Mouse (Mus musculus) forebrain, postnatal 0 days (tissue): ENCODE results near the gene Vgf. TPM values are rescaled to one million over a fixed set of nuclear protein-coding genes. Genes with fewer than 3 reads are reported as not detected.

ENCODE experiments used
- ATAC-seq: fragments of 200-750 bp; cut with Nextera tagmentation; 2 replicates; pipeline ENCODE4 v1.8.0; 2017; ENCODE audit warnings: mild to moderate bottlenecking, moderate library complexity
- DNase-seq: peaks from one replicate; pipeline ENCODE4 v3.0.0-alpha.2; 2015
- H3K27ac ChIP-seq: fragments of 300-500 bp; sonication (generic); 2 replicates; pipeline ENCODE4 v1.5.1; 2014; ENCODE audit warnings: low read depth, mild to moderate bottlenecking, antibody characterized with exemption, low read length, moderate library complexity, mixed read lengths
- H3K27me3 ChIP-seq: fragments of 300-500 bp; sonication (generic); 2 replicates; pipeline ENCODE4 v1.6.1; 2014; ENCODE audit warnings: mild to moderate bottlenecking, low read length, mixed read lengths; ENCODE audit not compliant: insufficient read depth
- H3K36me3 ChIP-seq: fragments of 300-500 bp; sonication (generic); 2 replicates; pipeline ENCODE4 v1.6.1; 2014; ENCODE audit warnings: mild to moderate bottlenecking, moderate library complexity; ENCODE audit not compliant: insufficient read depth
- H3K4me1 ChIP-seq: fragments of 300-500 bp; sonication (generic); 2 replicates; pipeline ENCODE4 v1.6.1; 2014; ENCODE audit warnings: antibody characterized with exemption; ENCODE audit not compliant: insufficient read depth
- H3K4me2 ChIP-seq: fragments of 300-500 bp; sonication (generic); 2 replicates; pipeline ENCODE4 v1.6.1; 2014; ENCODE audit warnings: low read depth, mild to moderate bottlenecking, moderate library complexity
- H3K4me3 ChIP-seq: fragments of 300-500 bp; sonication (generic); 2 replicates; pipeline ENCODE4 v1.5.1; 2014; ENCODE audit warnings: low read depth, low read length, mixed read lengths
- H3K9ac ChIP-seq: fragments of 300-500 bp; sonication (generic); 2 replicates; pipeline ENCODE4 v1.6.1; 2014; ENCODE audit warnings: mild to moderate bottlenecking
- H3K9me3 ChIP-seq: fragments of 300-500 bp; sonication (generic); 2 replicates; pipeline ENCODE4 v1.6.1; 2016; ENCODE audit warnings: low read length
- CTCF ChIP-seq: sonication (generic); IDR thresholded peaks from 2 replicates; pipeline ENCODE4 v1.5.1; 2016; ENCODE audit warnings: antibody characterized with exemption, control low read depth, low read depth
- WGBS: fragments of 180-500 bp; shearing (Covaris S2); extraction: QIAGEN DNeasy Blood & Tissue Kit; methylation state at CpG from one replicate; pipeline ENCODE4 v1.1.7; 2014; 5-methylcytosine and 5-hydroxymethylcytosine counted together
- polyA plus RNA-seq: library from polyadenylated mRNA; unstranded; fragments of >200 nt; fragmentation: Nextera tagmentation; extraction: Ambion mirVana; gene quantifications from 2 replicates; pipeline ENCODE4 v1.2.1, GENCODE M21; 2015
- total RNA-seq: library from RNA; depleted of rRNA; stranded (reverse); fragments of >200 nt; gene quantifications from 2 replicates; pipeline ENCODE4 v1.2.3, GENCODE M21; 2014

The Vgf gene
- total and polyA plus RNA-seq, 2 experiments from 2014 or later: 40.0 to 116 TPM

- Histone ChIP-seq H3K4me1 (no peaks in the 10 kb centered on the region), H3K27me3 (no peaks in the 10 kb centered on the region), H3K9me3 (no peaks in the 10 kb centered on the region), H3K4me3 (no peak overlapping the region), H3K4me2 (no peak overlapping the region), H3K27ac (no peak overlapping the region), H3K9ac (no peak overlapping the region), H3K36me3 (no peaks in the 10 kb centered on the region)
- peak; percentile 71 for TF ChIP-seq CTCF
- DNase-seq: peak; percentile 61
- no peak for ATAC-seq
- 15% methylated on average over 3 of the region's 3 CpGs for WGBS
These were observed 16.2 kb upstream of the Vgf start for GRCm38 (mm10) chr5:137009988-137010387.

DNA sequence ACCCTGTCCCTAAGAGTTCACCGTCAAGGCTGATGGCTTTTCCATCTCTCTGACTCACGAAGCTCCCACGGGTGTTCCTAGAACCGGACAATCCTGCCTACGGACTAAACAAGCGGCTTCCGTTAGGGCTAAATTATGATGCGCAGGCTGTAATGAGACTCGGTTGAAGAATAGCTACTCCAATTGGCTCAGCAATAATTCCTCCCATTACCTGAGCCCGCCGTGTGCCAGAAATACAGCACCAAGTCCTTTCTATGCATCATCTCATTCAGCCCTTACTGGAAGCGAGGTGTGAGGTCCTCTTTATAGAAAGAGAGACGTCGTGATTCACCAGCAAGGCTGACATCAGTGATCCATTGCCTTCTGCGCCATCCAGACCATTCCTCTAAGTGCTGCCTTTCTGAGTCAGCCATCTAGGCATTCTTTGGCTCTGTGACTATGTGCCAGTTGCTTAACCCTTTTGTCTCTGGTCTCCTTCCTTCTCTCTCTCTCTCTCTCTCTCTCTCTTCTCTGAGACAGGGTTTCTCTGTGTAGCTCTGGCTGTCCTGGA, 13.7 kb upstream of the Vgf start:
- Histone ChIP-seq H3K9ac (no peak overlapping the region), H3K4me1 (no peaks in the 10 kb centered on the region), H3K4me2 (no peak overlapping the region), H3K27ac (no peak overlapping the region), H3K9me3 (peaks cover 4% of the 10 kb centered on the region; the same call in 1 of the 2 replicates), H3K27me3 (no peaks in the 10 kb centered on the region), H3K4me3 (no peak overlapping the region), H3K36me3 (no peaks in the 10 kb centered on the region)
- no peak for DNase-seq
- WGBS: 72% methylated on average over 15 of the region's 15 CpGs
- TF ChIP-seq CTCF: no peak
- no peak for ATAC-seq

GRCm38 (mm10) chr5:137015913-137016312, 10.3 kb upstream of the Vgf start:
- Histone ChIP-seq H3K27ac (no peak overlapping the region), H3K4me3 (no peak overlapping the region), H3K36me3 (no peaks in the 10 kb centered on the region), H3K9ac (no peak overlapping the region), H3K9me3 (peaks cover 4% of the 10 kb centered on the region; the same call in 1 of the 2 replicates), H3K4me1 (no peaks in the 10 kb centered on the region), H3K27me3 (no peaks in the 10 kb centered on the region), H3K4me2 (no peak overlapping the region)
- TF ChIP-seq CTCF: no peak
- no peak for ATAC-seq
- 91% methylated on average over 3 of the region's 3 CpGs for WGBS
- no peak for DNase-seq

DNA sequence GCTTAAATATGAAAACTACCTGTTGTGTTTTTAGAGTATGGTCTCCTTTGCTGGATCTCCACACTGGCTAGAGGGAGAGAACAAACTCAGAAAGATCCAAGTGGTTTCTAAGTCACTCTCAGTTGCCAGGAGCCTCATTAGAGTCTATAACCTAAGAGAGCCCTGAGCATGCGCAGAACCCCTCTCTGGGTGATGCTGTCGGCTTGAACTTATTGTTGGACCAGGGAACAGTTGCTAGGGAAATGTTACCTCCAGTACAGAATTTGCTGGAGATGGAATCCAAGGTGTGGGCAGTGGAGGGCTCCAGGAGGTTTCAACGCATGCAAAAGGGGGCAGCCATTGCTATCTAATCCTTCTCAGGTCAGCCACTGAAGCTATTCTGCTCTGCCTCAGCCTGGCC, 1.9 kb upstream of the Vgf start:
- Histone ChIP-seq H3K4me2 (0 out of 2 replicates have a peak overlapping the region, but pooled peaks have one; percentile 38), H3K4me1 (no peaks in the 10 kb centered on the region; the same call in 1 of the 2 replicates), H3K9ac (no peak overlapping the region), H3K36me3 (no peaks in the 10 kb centered on the region), H3K9me3 (no peaks in the 10 kb centered on the region), H3K4me3 (no peak overlapping the region), H3K27me3 (peaks cover 32% of the 10 kb centered on the region), H3K27ac (no peak overlapping the region; the same call in 1 of the 2 replicates)
- 40% methylated on average over 3 of the region's 3 CpGs for WGBS
- DNase-seq (no peak), ATAC-seq (no peak)
- no peak for TF ChIP-seq CTCF

DNA sequence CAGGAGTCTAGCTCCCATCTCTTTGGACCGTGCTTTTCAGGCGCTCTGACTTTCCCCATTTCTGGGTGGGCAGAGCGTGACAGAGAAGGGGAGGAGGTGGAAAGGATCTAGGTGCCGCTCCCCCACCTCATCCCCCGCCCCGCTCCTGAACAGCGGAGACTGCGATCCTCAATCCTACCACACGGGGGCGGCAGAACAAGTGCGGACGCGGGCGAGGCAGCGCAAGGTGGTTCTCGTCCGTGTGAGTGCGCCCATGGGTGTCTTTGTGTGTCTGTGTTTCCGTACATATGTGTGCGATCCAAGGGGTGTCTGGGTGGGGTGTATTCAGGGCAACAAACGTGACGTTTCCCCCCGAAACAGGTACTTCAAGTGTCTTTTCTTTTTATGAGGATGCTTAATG, 1.1 kb upstream of the Vgf start:
- Histone ChIP-seq H3K9ac (peak overlapping the region; percentile 19; the same call in 1 of the 2 replicates), H3K27me3 (peaks cover 32% of the 10 kb centered on the region), H3K4me3 (peak overlapping the region; percentile 29), H3K4me1 (no peaks in the 10 kb centered on the region; the same call in 1 of the 2 replicates), H3K27ac (no peak overlapping the region), H3K9me3 (no peaks in the 10 kb centered on the region), H3K36me3 (no peaks in the 10 kb centered on the region), H3K4me2 (peak overlapping the region; percentile 38)
- peak; percentile 99 for TF ChIP-seq CTCF
- peak; percentile 21; the same call in 1 of the 2 replicates for ATAC-seq
- DNase-seq: peak; percentile 92
- under 1% methylated on average over 23 of the region's 23 CpGs for WGBS

DNA sequence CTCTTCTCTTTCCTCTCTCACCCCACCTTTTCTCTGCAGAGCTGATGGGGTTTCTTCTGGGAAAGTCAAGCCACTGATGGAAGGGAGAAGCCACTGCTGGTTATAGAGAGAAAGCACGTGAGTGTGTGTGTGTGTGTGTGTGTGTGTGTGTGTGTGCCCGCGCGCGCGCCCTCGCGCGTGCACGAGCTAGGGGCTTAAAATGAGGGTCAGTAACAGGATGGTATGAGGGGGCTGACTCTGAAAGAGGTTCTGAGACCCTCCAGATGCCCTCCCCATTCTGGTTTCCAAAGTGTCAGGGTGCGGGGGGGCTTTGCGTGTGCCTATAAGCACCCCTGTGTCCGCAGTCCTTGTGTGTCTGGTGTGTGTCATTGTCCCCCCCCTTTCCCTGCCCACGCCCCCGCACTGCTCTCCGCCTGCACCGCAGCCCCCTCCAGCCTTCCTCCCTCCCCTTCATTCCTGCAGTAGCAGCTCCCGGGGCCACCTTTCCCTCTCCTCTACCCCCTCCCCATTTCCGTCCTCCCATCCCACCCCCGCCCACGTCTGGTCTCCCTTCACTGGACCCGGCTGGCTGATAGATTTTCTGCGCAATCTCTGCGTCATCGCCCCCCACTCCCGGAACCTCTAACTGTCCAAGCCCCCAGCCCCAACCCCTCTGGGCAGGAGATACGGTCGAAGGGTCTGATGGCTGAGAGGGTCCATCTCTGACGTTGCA, 2.5 kb downstream of the Vgf start:
- H3K27ac ChIP-seq: peak overlapping the region; percentile 78
- ATAC-seq (no peak), DNase-seq (no peak)
- H3K9ac ChIP-seq: peak overlapping the region; percentile 60
- H3K36me3 ChIP-seq: no peaks in the 10 kb centered on the region
- no peaks in the 10 kb centered on the region for H3K9me3 ChIP-seq
- H3K4me1 ChIP-seq: no peaks in the 10 kb centered on the region; the same call in 1 of the 2 replicates
- no peak for TF ChIP-seq CTCF
- peak overlapping the region; percentile 99 for H3K4me2 ChIP-seq
- H3K27me3 ChIP-seq: peaks cover 42% of the 10 kb centered on the region
- 2% methylated on average over 27 of the region's 29 CpGs for WGBS
- H3K4me3 ChIP-seq: peak overlapping the region; percentile 53

- DNase-seq (no peak), ATAC-seq (no peak)
- no peaks in the 10 kb centered on the region; the same call in 1 of the 2 replicates for H3K4me1 ChIP-seq
- H3K9me3 ChIP-seq: no peaks in the 10 kb centered on the region
- no peak for TF ChIP-seq CTCF
- H3K27ac ChIP-seq: peak overlapping the region; percentile 78
- peak overlapping the region; percentile 60 for H3K9ac ChIP-seq
- H3K36me3 ChIP-seq: no peaks in the 10 kb centered on the region
- H3K4me2 ChIP-seq: peak overlapping the region; percentile 99
- peak overlapping the region; percentile 53 for H3K4me3 ChIP-seq
- WGBS: 1% methylated on average over 8 of the region's 8 CpGs
- peaks cover 42% of the 10 kb centered on the region for H3K27me3 ChIP-seq
These were observed 3.0 kb downstream of the Vgf start for GRCm38 (mm10) chr5:137029273-137029585.
